Mouse (Mus musculus): ENCODE measurements around the gene Ahsa1. TPM values are rescaled to one million over a fixed set of nuclear protein-coding genes. Genes with fewer than 3 reads are reported as not detected.

Ahsa1 gene
- 210 and 231 TPM in 2 replicates for polyA plus RNA-seq (2015; fragmentation: Nextera tagmentation; extraction: Ambion mirVana)

GRCm38 (mm10) chr12:87266108-87266826, at the start of gene Ahsa1, which contains the start of gene Vipas39:
Ahsa1 (plus strand) TSS chr12:87266479.
Vipas39 (minus strand) TSS chr12:87266256.
- peak within 1 kb of the TSS; percentile 84 for H3K4me2 ChIP-seq
- peak within 1 kb of the TSS; percentile 87 for H3K27ac ChIP-seq
- peak within 1 kb of the TSS; percentile 89 for H3K9ac ChIP-seq
- WGBS, result under 1% methylated on average over 31 of the region's 31 CpGs
- no peaks in the 10 kb centered on the region for H3K27me3 ChIP-seq
- no peaks in the 10 kb centered on the region for H3K9me3 ChIP-seq
- H3K36me3 ChIP-seq, result peaks cover 44% of the 10 kb centered on the region
- ATAC-seq (ENCODE audit: insufficient number of reproducible peaks, insufficient read depth, low FRiP score, low TSS enrichment, low read depth), result peak; percentile 97
- H3K4me1 ChIP-seq, result peaks cover 17% of the 10 kb centered on the region
- peak within 1 kb of the TSS; percentile 71 for H3K4me3 ChIP-seq

GRCm38 (mm10) chr12:87217596-87217995, 48.7 kb upstream of the Ahsa1 start:
- no peak for ATAC-seq (ENCODE audit: insufficient number of reproducible peaks, insufficient read depth, low FRiP score, low TSS enrichment, low read depth)
- Histone ChIP-seq H3K4me2 (no peak overlapping the region), H3K9ac (no peak overlapping the region), H3K4me3 (no peak overlapping the region), H3K4me1 (peaks cover 5% of the 10 kb centered on the region; the same call in 1 of the 2 replicates), H3K27me3 (no peaks in the 10 kb centered on the region), H3K27ac (no peak overlapping the region), H3K36me3 (no peaks in the 10 kb centered on the region), H3K9me3 (no peaks in the 10 kb centered on the region)

GRCm38 (mm10) chr12:87219362-87219761, 46.9 kb upstream of the Ahsa1 start:
- no peak overlapping the region for H3K27ac ChIP-seq
- no peak overlapping the region for H3K9ac ChIP-seq
- no peak for ATAC-seq (ENCODE audit: insufficient number of reproducible peaks, insufficient read depth, low FRiP score, low TSS enrichment, low read depth)
- 56% methylated on average over 7 of the region's 7 CpGs for WGBS
- no peaks in the 10 kb centered on the region for H3K9me3 ChIP-seq
- peaks cover 5% of the 10 kb centered on the region; the same call in 1 of the 2 replicates for H3K4me1 ChIP-seq
- H3K27me3 ChIP-seq, result no peaks in the 10 kb centered on the region
- no peak overlapping the region for H3K4me3 ChIP-seq
- no peaks in the 10 kb centered on the region for H3K36me3 ChIP-seq
- no peak overlapping the region for H3K4me2 ChIP-seq

- Histone ChIP-seq H3K36me3 (no peaks in the 10 kb centered on the region), H3K4me3 (no peak overlapping the region), H3K27me3 (no peaks in the 10 kb centered on the region), H3K9ac (no peak overlapping the region), H3K4me2 (no peak overlapping the region), H3K27ac (no peak overlapping the region), H3K4me1 (no peaks in the 10 kb centered on the region), H3K9me3 (no peaks in the 10 kb centered on the region)
- 72% methylated on average over 10 of the region's 10 CpGs for WGBS
- no peak for ATAC-seq (ENCODE audit: insufficient number of reproducible peaks, insufficient read depth, low FRiP score, low TSS enrichment, low read depth)
These were observed 41.3 kb upstream of the Ahsa1 start for GRCm38 (mm10) chr12:87224950-87225349.

- no peak overlapping the region for H3K4me3 ChIP-seq
- H3K27ac ChIP-seq, result no peak overlapping the region
- WGBS, result 72% methylated on average over 7 of the region's 7 CpGs
- H3K9me3 ChIP-seq, result no peaks in the 10 kb centered on the region
- no peaks in the 10 kb centered on the region for H3K4me1 ChIP-seq
- no peaks in the 10 kb centered on the region for H3K36me3 ChIP-seq
- no peak overlapping the region for H3K9ac ChIP-seq
- no peaks in the 10 kb centered on the region for H3K27me3 ChIP-seq
- H3K4me2 ChIP-seq, result no peak overlapping the region
- ATAC-seq (ENCODE audit: insufficient number of reproducible peaks, insufficient read depth, low FRiP score, low TSS enrichment, low read depth), result no peak
These were observed 39.5 kb upstream of the Ahsa1 start for GRCm38 (mm10) chr12:87226801-87227200.

GRCm38 (mm10) chr12:87229633-87230032, 36.6 kb upstream of the Ahsa1 start:
- WGBS, result 77% methylated on average over 2 of the region's 2 CpGs
- no peak overlapping the region for H3K4me3 ChIP-seq
- no peak overlapping the region for H3K27ac ChIP-seq
- H3K9ac ChIP-seq, result no peak overlapping the region
- no peak for ATAC-seq (ENCODE audit: insufficient number of reproducible peaks, insufficient read depth, low FRiP score, low TSS enrichment, low read depth)
- H3K9me3 ChIP-seq, result no peaks in the 10 kb centered on the region
- no peaks in the 10 kb centered on the region for H3K27me3 ChIP-seq
- H3K36me3 ChIP-seq, result no peaks in the 10 kb centered on the region
- no peak overlapping the region for H3K4me2 ChIP-seq
- H3K4me1 ChIP-seq, result no peaks in the 10 kb centered on the region

GRCm38 (mm10) chr12:87230379-87230895, 35.8 kb upstream of the Ahsa1 start:
- Histone ChIP-seq H3K9me3 (no peaks in the 10 kb centered on the region), H3K36me3 (no peaks in the 10 kb centered on the region), H3K27ac (no peak overlapping the region), H3K9ac (no peak overlapping the region), H3K4me3 (no peak overlapping the region), H3K4me1 (no peaks in the 10 kb centered on the region), H3K27me3 (no peaks in the 10 kb centered on the region), H3K4me2 (no peak overlapping the region)
- no peak for ATAC-seq (ENCODE audit: insufficient number of reproducible peaks, insufficient read depth, low FRiP score, low TSS enrichment, low read depth)

- no peak for ATAC-seq (ENCODE audit: insufficient number of reproducible peaks, insufficient read depth, low FRiP score, low TSS enrichment, low read depth)
- H3K4me3 ChIP-seq, result no peak overlapping the region
- 81% methylated on average over 5 of the region's 5 CpGs for WGBS
- peaks cover 39% of the 10 kb centered on the region for H3K36me3 ChIP-seq
- H3K9me3 ChIP-seq, result no peaks in the 10 kb centered on the region
- no peaks in the 10 kb centered on the region for H3K4me1 ChIP-seq
- H3K4me2 ChIP-seq, result no peak overlapping the region
- no peak overlapping the region for H3K27ac ChIP-seq
- H3K9ac ChIP-seq, result no peak overlapping the region
- H3K27me3 ChIP-seq, result no peaks in the 10 kb centered on the region
These were observed 29.3 kb upstream of the Ahsa1 start for GRCm38 (mm10) chr12:87236882-87237483.

- Histone ChIP-seq H3K27ac (no peak within 1 kb of the TSS), H3K4me2 (no peak within 1 kb of the TSS), H3K27me3 (no peaks in the 10 kb centered on the region), H3K9me3 (no peaks in the 10 kb centered on the region), H3K9ac (no peak within 1 kb of the TSS), H3K36me3 (peaks cover 46% of the 10 kb centered on the region), H3K4me1 (no peaks in the 10 kb centered on the region), H3K4me3 (no peak within 1 kb of the TSS)
- ATAC-seq (ENCODE audit: insufficient number of reproducible peaks, insufficient read depth, low FRiP score, low TSS enrichment, low read depth), result no peak
- WGBS, result 95% methylated on average over 1 of the region's 1 CpGs
These were observed 27.6 kb upstream of the Ahsa1 start, which contains the start of gene Noxred1 for GRCm38 (mm10) chr12:87238632-87239031. Noxred1 (minus strand) TSS chr12:87238732.

- H3K4me2 ChIP-seq, result no peak overlapping the region
- H3K4me3 ChIP-seq, result no peak overlapping the region
- no peaks in the 10 kb centered on the region for H3K27me3 ChIP-seq
- H3K27ac ChIP-seq, result no peak overlapping the region
- no peak overlapping the region for H3K9ac ChIP-seq
- WGBS, result 88% methylated on average over 6 of the region's 6 CpGs
- no peak for ATAC-seq (ENCODE audit: insufficient number of reproducible peaks, insufficient read depth, low FRiP score, low TSS enrichment, low read depth)
- H3K4me1 ChIP-seq, result no peaks in the 10 kb centered on the region
- peaks cover 87% of the 10 kb centered on the region for H3K36me3 ChIP-seq
- no peaks in the 10 kb centered on the region for H3K9me3 ChIP-seq
These were observed 16.1 kb upstream of the Ahsa1 start for GRCm38 (mm10) chr12:87250161-87250560.

- Histone ChIP-seq H3K4me2 (no peak overlapping the region), H3K4me3 (no peak overlapping the region), H3K36me3 (peaks cover 93% of the 10 kb centered on the region), H3K27ac (no peak overlapping the region), H3K9me3 (no peaks in the 10 kb centered on the region), H3K4me1 (no peaks in the 10 kb centered on the region), H3K9ac (no peak overlapping the region), H3K27me3 (no peaks in the 10 kb centered on the region)
- ATAC-seq (ENCODE audit: insufficient number of reproducible peaks, insufficient read depth, low FRiP score, low TSS enrichment, low read depth), result no peak
- WGBS, result 88% methylated on average over 6 of the region's 6 CpGs
These were observed 12.4 kb upstream of the Ahsa1 start for GRCm38 (mm10) chr12:87253878-87254277.

GRCm38 (mm10) chr12:87256629-87257028, 9.7 kb upstream of the Ahsa1 start:
- Histone ChIP-seq H3K4me2 (no peak overlapping the region), H3K27ac (no peak overlapping the region), H3K9me3 (no peaks in the 10 kb centered on the region), H3K9ac (no peak overlapping the region), H3K4me1 (no peaks in the 10 kb centered on the region), H3K27me3 (no peaks in the 10 kb centered on the region), H3K36me3 (peaks cover 90% of the 10 kb centered on the region), H3K4me3 (no peak overlapping the region)
- ATAC-seq (ENCODE audit: insufficient number of reproducible peaks, insufficient read depth, low FRiP score, low TSS enrichment, low read depth), result no peak
- 94% methylated on average over 5 of the region's 5 CpGs for WGBS
